Mouse (Mus musculus) neural tube, embryonic 15.5 days (tissue): ENCODE results near the gene Slc26a10. TPM values are rescaled to one million over a fixed set of nuclear protein-coding genes. Genes with fewer than 3 reads are reported as not detected.

Experiments
- ATAC-seq: fragments of 200-750 bp; cut with Nextera tagmentation; 2 replicates; pipeline ENCODE4 v1.8.0; 2017; ENCODE audit warnings: mild to moderate bottlenecking, moderate TSS enrichment, moderate library complexity; ENCODE audit not compliant: low FRiP score
- H3K27ac ChIP-seq: fragments of 300-500 bp; sonication (generic); replicated peaks from 2 replicates; pipeline ENCODE4 v1.5.1; 2015; ENCODE audit warnings: mild to moderate bottlenecking, inconsistent platforms
- H3K27me3 ChIP-seq: fragments of 300-500 bp; sonication (generic); replicated peaks from 2 replicates; pipeline ENCODE4 v1.6.1; 2015; ENCODE audit warnings: inconsistent platforms
- H3K36me3 ChIP-seq: fragments of 300-500 bp; sonication (generic); 2 replicates; pipeline ENCODE4 v1.6.1; 2015; ENCODE audit warnings: inconsistent platforms
- H3K4me1 ChIP-seq: fragments of 300-500 bp; sonication (generic); 2 replicates; pipeline ENCODE4 v1.6.1; 2015; ENCODE audit warnings: inconsistent platforms
- H3K4me2 ChIP-seq: fragments of 300-500 bp; sonication (generic); 2 replicates; pipeline ENCODE4 v1.6.1; 2015; ENCODE audit warnings: inconsistent platforms, mild to moderate bottlenecking, moderate library complexity
- H3K4me3 ChIP-seq: fragments of 300-500 bp; sonication (generic); replicated peaks from 2 replicates; pipeline ENCODE4 v1.5.1; 2015; ENCODE audit warnings: mild to moderate bottlenecking, inconsistent platforms
- H3K9ac ChIP-seq: fragments of 300-500 bp; sonication (generic); replicated peaks from 2 replicates; pipeline ENCODE4 v1.6.1; 2015; ENCODE audit warnings: mild to moderate bottlenecking, inconsistent platforms
- H3K9me3 ChIP-seq: fragments of 300-500 bp; sonication (generic); replicated peaks from 2 replicates; pipeline ENCODE4 v1.6.1; 2016; ENCODE audit warnings: inconsistent platforms
- WGBS: fragments of 180-500 bp; shearing (Covaris S2); methylation state at CpG from one replicate; pipeline ENCODE4 v1.1.7; 2015; ENCODE audit warnings: mixed read lengths; 5-methylcytosine and 5-hydroxymethylcytosine counted together
- polyA plus RNA-seq: library from polyadenylated mRNA; unstranded; fragments of >200 nt; fragmentation: Nextera tagmentation; extraction: Ambion mirVana; gene quantifications from 2 replicates; pipeline ENCODE4 v1.2.1, GENCODE M21; 2015

Gene Slc26a10
- polyA plus RNA-seq, 1 experiment from 2014 or later: 1.0 TPM

DNA sequence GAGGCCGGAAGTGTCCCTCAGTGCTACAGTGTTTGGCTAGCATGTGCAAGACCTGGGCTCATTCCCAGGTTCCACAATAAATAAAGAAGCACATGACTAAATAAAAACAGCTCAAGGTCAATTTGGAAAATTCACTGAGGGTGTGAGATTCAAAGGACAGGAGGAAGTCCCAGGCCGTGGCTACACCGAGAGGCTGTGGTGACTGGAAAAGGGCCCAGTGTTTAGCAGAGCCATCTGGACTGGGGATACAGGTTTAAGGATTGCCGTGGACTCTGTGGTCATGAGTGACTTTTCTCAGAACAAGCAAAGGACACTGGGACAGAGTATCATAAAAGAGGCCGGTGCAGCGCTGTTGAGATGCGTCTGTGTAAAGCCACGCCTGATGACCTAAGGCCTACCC is 32.8 kb upstream of the Slc26a10 start:
- Histone ChIP-seq H3K36me3 (0 out of 2 replicates have a peak, but pooled peaks cover 3% of the 10 kb centered on the region), H3K4me2 (no peak overlapping the region), H3K9me3 (no peaks in the 10 kb centered on the region), H3K4me1 (peaks cover 22% of the 10 kb centered on the region), H3K9ac (no peak overlapping the region), H3K27ac (no peak overlapping the region), H3K27me3 (no peaks in the 10 kb centered on the region), H3K4me3 (no peak overlapping the region)
- 91% methylated on average over 8 of the region's 8 CpGs for WGBS
- no peak for ATAC-seq

DNA sequence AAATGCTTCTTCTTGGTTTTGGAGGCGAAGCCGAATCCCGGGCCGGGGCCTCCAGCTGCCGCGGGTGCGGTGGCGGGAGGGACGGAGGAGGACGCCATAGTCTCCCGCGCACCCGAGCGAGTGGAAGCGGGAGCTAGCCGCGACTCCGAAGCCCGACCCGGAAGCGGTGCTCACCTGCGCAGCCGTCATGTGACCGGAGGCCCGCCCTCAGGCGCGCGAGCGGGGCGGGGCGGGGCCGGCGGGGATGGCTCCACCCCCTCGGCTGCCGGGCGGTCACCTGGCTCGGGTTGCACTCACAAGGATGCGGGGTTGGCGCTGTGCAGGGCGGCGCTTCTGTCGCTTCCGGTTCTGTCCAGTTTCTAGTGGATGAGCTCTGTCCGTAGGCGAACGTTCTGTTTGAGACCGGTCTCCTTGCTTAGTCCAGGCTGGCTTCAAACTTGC is 31.0 kb upstream of the Slc26a10 start, which contains the start of gene Pip4k2c:
Pip4k2c (minus strand) TSS at position 172 of the 441 bp plus-strand sequence.
- H3K27ac ChIP-seq: peak within 1 kb of the TSS; percentile 61

GRCm38 (mm10) chr10:127210961-127211405 is 30.5 kb upstream of the Slc26a10 start:
- peak overlapping the region; percentile 61 for H3K27ac ChIP-seq
- peak; percentile 60 for ATAC-seq
- H3K9me3 ChIP-seq: no peaks in the 10 kb centered on the region
- peaks cover 17% of the 10 kb centered on the region for H3K36me3 ChIP-seq
- H3K4me1 ChIP-seq: peaks cover 22% of the 10 kb centered on the region
- H3K27me3 ChIP-seq: no peaks in the 10 kb centered on the region
- peak overlapping the region; percentile 90 for H3K4me3 ChIP-seq
- WGBS: under 1% methylated on average over 23 of the region's 25 CpGs
- peak overlapping the region; percentile 95 for H3K4me2 ChIP-seq
- peak overlapping the region; percentile 72 for H3K9ac ChIP-seq

More for the DNA sequence above, 31.0 kb upstream of the Slc26a10 start, which contains the start of gene Pip4k2c:
- ATAC-seq: peak; percentile 96
- Histone ChIP-seq H3K4me2 (peak within 1 kb of the TSS; percentile 95), H3K36me3 (peaks cover 14% of the 10 kb centered on the region), H3K9me3 (no peaks in the 10 kb centered on the region), H3K4me1 (peaks cover 22% of the 10 kb centered on the region), H3K27me3 (no peaks in the 10 kb centered on the region), H3K9ac (peak within 1 kb of the TSS; percentile 72), H3K4me3 (peak within 1 kb of the TSS; percentile 90)
- under 1% methylated on average over 44 of the region's 47 CpGs for WGBS

- Histone ChIP-seq H3K4me3 (peak overlapping the region; percentile 90), H3K36me3 (peaks cover 26% of the 10 kb centered on the region), H3K9me3 (no peaks in the 10 kb centered on the region), H3K4me1 (peaks cover 22% of the 10 kb centered on the region), H3K4me2 (peak overlapping the region; percentile 95), H3K9ac (0 out of 2 replicates have a peak overlapping the region, but pooled peaks have one; percentile 72), H3K27ac (no peak overlapping the region), H3K27me3 (no peaks in the 10 kb centered on the region)
- ATAC-seq: no peak
- WGBS: 89% methylated on average over 13 of the region's 13 CpGs
Observed at GRCm38 (mm10) chr10:127209928-127210570, 29.6 kb upstream of the Slc26a10 start.

DNA sequence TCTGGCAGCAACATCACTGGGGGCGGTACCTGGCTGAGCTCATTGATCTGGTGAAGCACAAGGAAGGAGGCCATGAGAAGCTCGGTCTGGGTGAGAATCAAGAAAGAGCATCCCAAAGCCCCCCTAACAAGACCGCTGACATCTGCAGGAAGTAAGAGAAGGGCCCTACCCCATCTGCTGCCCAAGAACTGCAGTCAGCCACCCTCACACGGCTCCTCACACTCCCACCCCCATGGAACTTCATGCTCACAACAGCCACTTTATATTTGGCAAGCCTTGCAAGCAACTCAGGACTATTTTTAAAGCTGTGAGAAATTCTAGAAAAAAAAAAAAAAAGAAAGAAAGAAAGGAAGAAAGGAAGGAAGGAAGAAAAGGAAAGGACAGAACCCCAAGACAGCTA is 28.5 kb upstream of the Slc26a10 start:
- Histone ChIP-seq H3K4me3 (no peak overlapping the region), H3K4me1 (peaks cover 22% of the 10 kb centered on the region), H3K9ac (no peak overlapping the region), H3K27ac (no peak overlapping the region), H3K27me3 (no peaks in the 10 kb centered on the region), H3K9me3 (no peaks in the 10 kb centered on the region), H3K36me3 (peaks cover 31% of the 10 kb centered on the region), H3K4me2 (no peak overlapping the region)
- no peak for ATAC-seq
- WGBS: 93% methylated on average over 4 of the region's 4 CpGs

- no peak overlapping the region for H3K27ac ChIP-seq
- H3K4me2 ChIP-seq: no peak overlapping the region
- peaks cover 12% of the 10 kb centered on the region for H3K4me1 ChIP-seq
- peaks cover 62% of the 10 kb centered on the region for H3K36me3 ChIP-seq
- H3K9me3 ChIP-seq: no peaks in the 10 kb centered on the region
- H3K4me3 ChIP-seq: no peak overlapping the region
- no peak for ATAC-seq
- WGBS: 92% methylated on average over 10 of the region's 10 CpGs
- H3K27me3 ChIP-seq: no peaks in the 10 kb centered on the region
- no peak overlapping the region for H3K9ac ChIP-seq
Observed at GRCm38 (mm10) chr10:127205373-127205772, 24.9 kb upstream of the Slc26a10 start.

- H3K4me1 ChIP-seq: peaks cover 4% of the 10 kb centered on the region
- H3K4me2 ChIP-seq: no peak overlapping the region
- no peak overlapping the region for H3K4me3 ChIP-seq
- no peak overlapping the region for H3K27ac ChIP-seq
- H3K36me3 ChIP-seq: peaks cover 70% of the 10 kb centered on the region
- ATAC-seq: no peak
- WGBS: 88% methylated on average over 5 of the region's 5 CpGs
- H3K9me3 ChIP-seq: no peaks in the 10 kb centered on the region
- no peak overlapping the region for H3K9ac ChIP-seq
- no peaks in the 10 kb centered on the region for H3K27me3 ChIP-seq
Observed at GRCm38 (mm10) chr10:127204589-127204988, 24.1 kb upstream of the Slc26a10 start.

DNA sequence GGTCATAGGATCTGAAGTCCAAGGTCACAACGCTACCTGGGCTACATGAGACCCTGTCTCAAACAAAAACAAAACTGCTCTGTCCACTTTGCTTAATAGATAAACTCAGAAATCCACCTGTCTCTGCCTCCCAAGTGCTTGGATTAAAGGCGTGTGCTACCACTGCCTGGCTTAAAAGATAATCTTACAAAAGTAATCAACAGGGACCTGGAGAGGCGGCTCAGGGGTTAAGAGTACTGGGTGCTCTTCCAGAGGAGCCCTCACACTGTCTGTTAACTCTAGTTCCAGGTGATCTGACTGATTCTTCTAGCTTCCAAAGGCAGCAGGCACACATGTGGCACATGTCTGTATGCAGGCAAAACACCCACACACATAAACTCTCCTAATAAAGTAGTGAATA is 22.7 kb upstream of the Slc26a10 start:
- ATAC-seq: no peak
- WGBS: 98% methylated on average over 3 of the region's 3 CpGs
- Histone ChIP-seq H3K27me3 (no peaks in the 10 kb centered on the region), H3K4me2 (no peak overlapping the region), H3K9ac (no peak overlapping the region), H3K36me3 (peaks cover 82% of the 10 kb centered on the region), H3K27ac (no peak overlapping the region), H3K4me3 (no peak overlapping the region), H3K4me1 (no peaks in the 10 kb centered on the region), H3K9me3 (no peaks in the 10 kb centered on the region)

- Histone ChIP-seq H3K4me2 (no peak overlapping the region), H3K4me3 (no peak overlapping the region), H3K27me3 (no peaks in the 10 kb centered on the region), H3K9ac (no peak overlapping the region), H3K9me3 (no peaks in the 10 kb centered on the region), H3K27ac (no peak overlapping the region), H3K4me1 (peaks cover 11% of the 10 kb centered on the region), H3K36me3 (peaks cover 64% of the 10 kb centered on the region)
- 84% methylated on average over 8 of the region's 8 CpGs for WGBS
- no peak for ATAC-seq
Observed at GRCm38 (mm10) chr10:127200279-127200678, 19.8 kb upstream of the Slc26a10 start.

- Histone ChIP-seq H3K9ac (no peak overlapping the region), H3K4me1 (peaks cover 17% of the 10 kb centered on the region), H3K27me3 (no peaks in the 10 kb centered on the region), H3K4me3 (no peak overlapping the region), H3K4me2 (no peak overlapping the region), H3K36me3 (peaks cover 59% of the 10 kb centered on the region), H3K27ac (no peak overlapping the region), H3K9me3 (no peaks in the 10 kb centered on the region)
- ATAC-seq: no peak
- WGBS: 84% methylated on average over 11 of the region's 11 CpGs
Observed at GRCm38 (mm10) chr10:127199474-127199873, 19.0 kb upstream of the Slc26a10 start.

DNA sequence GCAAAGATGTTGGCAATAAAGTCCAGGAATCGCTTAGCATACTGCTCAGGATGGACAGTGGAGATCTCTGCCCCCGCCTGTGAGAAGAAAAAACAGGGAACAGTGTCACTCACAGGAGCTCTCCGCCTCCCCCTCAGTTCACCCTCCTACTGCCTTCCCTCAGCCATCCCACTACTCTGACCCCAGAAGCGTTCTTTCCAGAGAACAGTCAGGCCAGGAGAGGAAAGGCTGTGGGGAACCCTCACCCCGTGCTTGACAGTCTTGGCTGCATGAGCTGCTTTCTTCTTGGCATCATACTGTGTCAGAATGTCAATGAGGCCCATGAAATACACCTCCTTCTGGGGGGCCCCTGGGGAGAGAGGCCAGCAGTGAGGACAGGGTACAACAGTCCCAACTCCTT is 18.6 kb upstream of the Slc26a10 start:
- Histone ChIP-seq H3K4me2 (no peak overlapping the region), H3K4me3 (no peak overlapping the region), H3K36me3 (peaks cover 59% of the 10 kb centered on the region), H3K27ac (peak overlapping the region; percentile 9; the same call in 1 of the 2 replicates), H3K9me3 (no peaks in the 10 kb centered on the region), H3K27me3 (no peaks in the 10 kb centered on the region), H3K9ac (no peak overlapping the region), H3K4me1 (peaks cover 21% of the 10 kb centered on the region)
- WGBS: 60% methylated on average over 5 of the region's 5 CpGs
- no peak for ATAC-seq

DNA sequence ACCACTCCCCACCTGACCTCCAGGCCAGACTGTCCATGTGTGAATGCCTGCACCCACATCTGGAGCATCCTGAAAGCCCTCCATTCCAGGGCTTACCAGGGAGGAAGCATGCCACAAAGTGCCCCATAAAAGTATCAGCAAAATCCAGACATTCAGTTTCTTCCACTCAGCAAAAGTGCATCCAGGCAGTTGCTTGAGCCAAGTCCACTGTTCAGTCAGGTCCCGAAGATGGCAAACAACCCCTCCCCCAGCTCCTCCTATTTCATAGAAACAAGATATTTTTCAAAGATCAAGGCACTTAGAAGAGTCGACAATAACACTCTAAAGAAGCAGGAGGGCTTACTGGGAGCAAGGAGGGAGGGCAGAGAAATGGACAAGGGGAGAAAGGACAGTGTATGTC is 18.0 kb upstream of the Slc26a10 start:
- Histone ChIP-seq H3K9me3 (no peaks in the 10 kb centered on the region), H3K4me2 (no peak overlapping the region), H3K27ac (0 out of 2 replicates have a peak overlapping the region, but pooled peaks have one; percentile 9), H3K9ac (no peak overlapping the region), H3K36me3 (peaks cover 53% of the 10 kb centered on the region), H3K4me3 (no peak overlapping the region), H3K27me3 (no peaks in the 10 kb centered on the region), H3K4me1 (peaks cover 22% of the 10 kb centered on the region)
- WGBS: 70% methylated on average over 2 of the region's 2 CpGs
- no peak for ATAC-seq
